Mouse (Mus musculus): ENCODE measurements around the gene Vamp5. TPM values are rescaled to one million over a fixed set of nuclear protein-coding genes. Genes with fewer than 3 reads are reported as not detected.

Gene Vamp5
- polyA plus RNA-seq, 1 experiment from 2014 or later, result 31.0 TPM

- no peak for DNase-seq
- Histone ChIP-seq H3K27ac (ENCODE audit: low read depth) (no peak overlapping the region), H3K36me3 (ENCODE audit: insufficient read depth) (peaks cover 20% of the 10 kb centered on the region), H3K9me3 (ENCODE audit: low read depth, low read length) (no peaks in the 10 kb centered on the region), H3K4me3 (ENCODE audit: low read depth, low read length) (no peak overlapping the region), H3K9ac (no peak overlapping the region), H3K27me3 (ENCODE audit: insufficient read depth, low read length) (no peaks in the 10 kb centered on the region), H3K4me2 (no peak overlapping the region), H3K4me1 (ENCODE audit: insufficient read depth) (no peaks in the 10 kb centered on the region)
- 80% methylated on average over 6 of the region's 6 CpGs for WGBS
- ATAC-seq (ENCODE audit: insufficient read depth), result no peak
- TF ChIP-seq CTCF (IDR thresholded peaks at IDR 0.05; ENCODE audit: low read depth), result no peak
Observed at GRCm38 (mm10) chr6:72383142-72383820, 3.0 kb upstream of the Vamp5 start.

GRCm38 (mm10) chr6:72382494-72382893 lies 2.2 kb upstream of the Vamp5 start:
- whole genome bisulfite sequencing, result 72% methylated on average over 6 of the region's 6 CpGs
- H3K4me3 ChIP-seq (ENCODE audit: low read depth, low read length), result no peak overlapping the region
- H3K27me3 ChIP-seq (ENCODE audit: insufficient read depth, low read length), result no peaks in the 10 kb centered on the region
- H3K9me3 ChIP-seq (ENCODE audit: low read depth, low read length), result no peaks in the 10 kb centered on the region
- H3K9ac ChIP-seq, result no peak overlapping the region
- no peak for TF ChIP-seq CTCF (IDR thresholded peaks at IDR 0.05; ENCODE audit: low read depth)
- peaks cover 16% of the 10 kb centered on the region for H3K36me3 ChIP-seq (ENCODE audit: insufficient read depth)
- DNase-seq (no peak), ATAC-seq (ENCODE audit: insufficient read depth) (no peak)
- no peak overlapping the region for H3K27ac ChIP-seq (ENCODE audit: low read depth)
- H3K4me1 ChIP-seq (ENCODE audit: insufficient read depth), result no peaks in the 10 kb centered on the region
- no peak overlapping the region for H3K4me2 ChIP-seq

- Histone ChIP-seq H3K36me3 (ENCODE audit: insufficient read depth) (no peaks in the 10 kb centered on the region), H3K27ac (ENCODE audit: low read depth) (peak overlapping the region; percentile 44; the same call in 1 of the 2 replicates), H3K4me2 (peak overlapping the region; percentile 73), H3K4me1 (ENCODE audit: insufficient read depth) (no peaks in the 10 kb centered on the region), H3K4me3 (ENCODE audit: low read depth, low read length) (peak overlapping the region; percentile 55), H3K9ac (peak overlapping the region; percentile 67), H3K27me3 (ENCODE audit: insufficient read depth, low read length) (no peaks in the 10 kb centered on the region), H3K9me3 (ENCODE audit: low read depth, low read length) (no peaks in the 10 kb centered on the region)
- peak; percentile 15 for DNase-seq
- 41% methylated on average over 7 of the region's 7 CpGs for WGBS
- peak; percentile 6; the same call in 1 of the 2 replicates for ATAC-seq (ENCODE audit: insufficient read depth)
- no peak for TF ChIP-seq CTCF (IDR thresholded peaks at IDR 0.05; ENCODE audit: low read depth)
Observed at GRCm38 (mm10) chr6:72379377-72380130, 714 bp downstream of the Vamp5 start.

- 81% methylated on average over 8 of the region's 8 CpGs for whole genome bisulfite sequencing
- Histone ChIP-seq H3K4me1 (ENCODE audit: insufficient read depth) (peaks cover 7% of the 10 kb centered on the region; the same call in 1 of the 2 replicates), H3K9me3 (ENCODE audit: low read depth, low read length) (no peaks in the 10 kb centered on the region), H3K4me3 (ENCODE audit: low read depth, low read length) (peak overlapping the region; percentile 55; the same call in 1 of the 2 replicates), H3K36me3 (ENCODE audit: insufficient read depth) (no peaks in the 10 kb centered on the region), H3K4me2 (peak overlapping the region; percentile 73), H3K9ac (no peak overlapping the region), H3K27me3 (ENCODE audit: insufficient read depth, low read length) (no peaks in the 10 kb centered on the region), H3K27ac (ENCODE audit: low read depth) (no peak overlapping the region)
- ATAC-seq (ENCODE audit: insufficient read depth) (no peak), DNase-seq (no peak)
- TF ChIP-seq CTCF (IDR thresholded peaks at IDR 0.05; ENCODE audit: low read depth), result no peak
Observed at GRCm38 (mm10) chr6:72378510-72379234, 1.6 kb downstream of the Vamp5 start.

- 75% methylated on average over 15 of the region's 15 CpGs for WGBS
- ATAC-seq (ENCODE audit: insufficient read depth), result no peak
- Histone ChIP-seq H3K36me3 (ENCODE audit: insufficient read depth) (no peaks in the 10 kb centered on the region), H3K4me2 (no peak overlapping the region), H3K27me3 (ENCODE audit: insufficient read depth, low read length) (no peaks in the 10 kb centered on the region), H3K9ac (no peak overlapping the region), H3K4me3 (ENCODE audit: low read depth, low read length) (no peak overlapping the region), H3K27ac (ENCODE audit: low read depth) (no peak overlapping the region), H3K4me1 (ENCODE audit: insufficient read depth) (peaks cover 14% of the 10 kb centered on the region; the same call in 1 of the 2 replicates), H3K9me3 (ENCODE audit: low read depth, low read length) (no peaks in the 10 kb centered on the region)
- no peak for TF ChIP-seq CTCF (IDR thresholded peaks at IDR 0.05; ENCODE audit: low read depth)
- DNase-seq, result no peak
Observed at GRCm38 (mm10) chr6:72374820-72375563, 5.3 kb downstream of the Vamp5 start.

GRCm38 (mm10) chr6:72374206-72374605 lies 6.1 kb downstream of the Vamp5 start:
- Histone ChIP-seq H3K9ac (no peak overlapping the region), H3K4me1 (ENCODE audit: insufficient read depth) (peaks cover 14% of the 10 kb centered on the region; the same call in 1 of the 2 replicates), H3K4me2 (0 out of 2 replicates have a peak overlapping the region, but pooled peaks have one; percentile 3), H3K36me3 (ENCODE audit: insufficient read depth) (no peaks in the 10 kb centered on the region), H3K27ac (ENCODE audit: low read depth) (no peak overlapping the region; the same call in 1 of the 2 replicates), H3K9me3 (ENCODE audit: low read depth, low read length) (no peaks in the 10 kb centered on the region), H3K27me3 (ENCODE audit: insufficient read depth, low read length) (no peaks in the 10 kb centered on the region), H3K4me3 (ENCODE audit: low read depth, low read length) (no peak overlapping the region)
- no peak; the same call in 1 of the 2 replicates for ATAC-seq (ENCODE audit: insufficient read depth)
- TF ChIP-seq CTCF (IDR thresholded peaks at IDR 0.05; ENCODE audit: low read depth), result no peak
- 37% methylated on average over 7 of the region's 7 CpGs for WGBS
- peak; percentile 23 for DNase-seq
